Mouse (Mus musculus) bone marrow, adult 2 months (tissue): ENCODE measurements around the gene Icam4. TPM values are rescaled to one million over a fixed set of nuclear protein-coding genes. Genes with fewer than 3 reads are reported as not detected.
A peak's percentile ranks its signal among the peaks of the same experiment; 100 is the strongest.
"Not testable (repeated sequence)": the region's sequence is repeated elsewhere in the genome, so short reads cannot be mapped to it uniquely, and the experiment has no call there.

ENCODE experiments used
- H3K27ac ChIP-seq: fragments of 200-500 bp; 2 replicates; pipeline ENCODE4 v1.5.1; 2012; ENCODE audit warnings: low read depth, mild to moderate bottlenecking, control low read depth, inconsistent platforms, low read length; ENCODE audit not compliant: control insufficient read depth, poor library complexity, insufficient read depth
- H3K4me1 ChIP-seq: fragments of 200-500 bp; 2 replicates; pipeline ENCODE4 v1.6.1; 2011; ENCODE audit warnings: low read length; ENCODE audit not compliant: control insufficient read depth, insufficient read depth
- H3K4me3 ChIP-seq: fragments of 200-500 bp; replicated peaks from 2 replicates; pipeline ENCODE3; 2011; ENCODE audit warnings: mild to moderate bottlenecking, low read depth, low read length, control low read depth; ENCODE audit not compliant: control insufficient read depth
- CTCF ChIP-seq: fragments of 200-500 bp; IDR thresholded peaks from 2 replicates; pipeline ENCODE4 v1.5.1; 2011; ENCODE audit warnings: low read length, control low read depth; ENCODE audit not compliant: control insufficient read depth, insufficient read depth
- POLR2A ChIP-seq: fragments of 200-500 bp; IDR thresholded peaks from 2 replicates; pipeline ENCODE4 v1.6.1; 2011; ENCODE audit warnings: low read depth, mild to moderate bottlenecking, control low read depth, low read length, borderline replicate concordance; ENCODE audit not compliant: control insufficient read depth
- WGBS: fragments of 180-500 bp; shearing (Covaris S2); methylation state at CpG from one replicate; pipeline ENCODE4 v1.1.7; 2018; 5-methylcytosine and 5-hydroxymethylcytosine counted together
- polyA plus RNA-seq: library from polyadenylated mRNA; stranded (reverse); fragments of >200 nt; gene quantifications from 2 replicates; pipeline ENCODE4 v1.2.4, GENCODE M21; 2011; ENCODE audit warnings: low replicate concordance; ENCODE audit not compliant: missing spikeins, insufficient read depth, insufficient read length

Icam4 gene
- polyA plus RNA-seq, 1 experiment: 31.6 TPM

GRCm38 (mm10) chr9:21007313-21007952 is 21.7 kb upstream of the Icam4 start:
- WGBS: 92% methylated on average over 10 of the region's 10 CpGs
- Histone ChIP-seq H3K4me1 (no peaks in the 10 kb centered on the region; the same call in 1 of the 2 replicates), H3K27ac (no peak overlapping the region), H3K4me3 (no peak overlapping the region)
- TF ChIP-seq CTCF (no peak), POLR2A (no peak)

- 84% methylated on average over 7 of the region's 7 CpGs for WGBS
- peak; percentile 15; the same call in 1 of the 2 replicates for TF ChIP-seq CTCF
- TF ChIP-seq POLR2A: no peak
- no peak overlapping the region for H3K4me3 ChIP-seq
- H3K4me1 ChIP-seq: no peaks in the 10 kb centered on the region; the same call in 1 of the 2 replicates
- H3K27ac ChIP-seq: no peak overlapping the region
Observed at GRCm38 (mm10) chr9:21008007-21008406, 21.2 kb upstream of the Icam4 start.

GRCm38 (mm10) chr9:21010362-21010761 is 18.8 kb upstream of the Icam4 start:
- TF ChIP-seq POLR2A (no peak), CTCF (no peak)
- no peak overlapping the region for H3K27ac ChIP-seq
- WGBS: 59% methylated on average over 2 of the region's 2 CpGs

GRCm38 (mm10) chr9:21010939-21011541 is 18.1 kb upstream of the Icam4 start:
- H3K4me3 ChIP-seq, H3K27ac ChIP-seq, H3K4me1 ChIP-seq: not testable (repeated sequence)
- WGBS: 64% methylated on average over 9 of the region's 9 CpGs

More at GRCm38 (mm10) chr9:21010362-21010761, 18.8 kb upstream of the Icam4 start:
- H3K4me3 ChIP-seq: no peak overlapping the region
- H3K4me1 ChIP-seq: peaks cover 1% of the 10 kb centered on the region; the same call in 1 of the 2 replicates

GRCm38 (mm10) chr9:21011846-21012312 is 17.3 kb upstream of the Icam4 start:
- WGBS: 12% methylated on average over 5 of the region's 5 CpGs
- no peak for TF ChIP-seq CTCF
- no peak for TF ChIP-seq POLR2A
- Histone ChIP-seq H3K4me1 (peaks cover 4% of the 10 kb centered on the region; the same call in 1 of the 2 replicates), H3K27ac (no peak overlapping the region), H3K4me3 (no peak overlapping the region)

- Histone ChIP-seq H3K4me1 (peaks cover 4% of the 10 kb centered on the region; the same call in 1 of the 2 replicates), H3K4me3 (no peak overlapping the region), H3K27ac (no peak overlapping the region)
- WGBS: 3% methylated on average over 1 of the region's 1 CpGs
- TF ChIP-seq POLR2A: no peak
Observed at GRCm38 (mm10) chr9:21012368-21012767, 16.8 kb upstream of the Icam4 start.

- peak; percentile 41; the same call in 1 of the 2 replicates for TF ChIP-seq POLR2A
- no peak for TF ChIP-seq CTCF
- H3K27ac ChIP-seq: peak overlapping the region; percentile 76
- 1% methylated on average over 29 of the region's 29 CpGs for WGBS
- peak overlapping the region; percentile 62 for H3K4me3 ChIP-seq
- H3K4me1 ChIP-seq: peaks cover 7% of the 10 kb centered on the region; the same call in 1 of the 2 replicates
Observed at GRCm38 (mm10) chr9:21014691-21015570, 14.2 kb upstream of the Icam4 start.

GRCm38 (mm10) chr9:21015571-21016130 is 13.5 kb upstream of the Icam4 start, which contains the start of gene Icam1:
TSS of gene Icam1 (plus strand) at chr9:21015985.
- TF ChIP-seq POLR2A (peak; percentile 95), CTCF (no peak)
- Histone ChIP-seq H3K27ac (peak within 1 kb of the TSS; percentile 76), H3K4me3 (peak within 1 kb of the TSS; percentile 62), H3K4me1 (peaks cover 7% of the 10 kb centered on the region; the same call in 1 of the 2 replicates)
- under 1% methylated on average over 30 of the region's 30 CpGs for WGBS
